Mouse (Mus musculus) urinary bladder, adult 2 months (tissue): Measurements from ENCODE around the gene Ppid. TPM values are rescaled to one million over a fixed set of nuclear protein-coding genes. Genes with fewer than 3 reads are reported as not detected.
"Not testable (repeated sequence)": the region's sequence is repeated elsewhere in the genome, so short reads cannot be mapped to it uniquely, and the experiment has no call there.

Experiments used
- DNase-seq: peaks from one replicate; pipeline ENCODE4 v3.0.0; 2022; ENCODE audit warnings: low spot score
- polyA plus RNA-seq: library from polyadenylated mRNA; depleted of rRNA; stranded (reverse); fragments of >200 nt; gene quantifications from 2 replicates; pipeline ENCODE4 v1.2.3, GENCODE M21; 2012

Ppid gene
- polyA plus RNA-seq, 1 experiment = 65.6 TPM

- DNase-seq = no peak
Observed at GRCm38 (mm10) chr3:79572399-79572798, 18.7 kb upstream of the Ppid start.

DNA sequence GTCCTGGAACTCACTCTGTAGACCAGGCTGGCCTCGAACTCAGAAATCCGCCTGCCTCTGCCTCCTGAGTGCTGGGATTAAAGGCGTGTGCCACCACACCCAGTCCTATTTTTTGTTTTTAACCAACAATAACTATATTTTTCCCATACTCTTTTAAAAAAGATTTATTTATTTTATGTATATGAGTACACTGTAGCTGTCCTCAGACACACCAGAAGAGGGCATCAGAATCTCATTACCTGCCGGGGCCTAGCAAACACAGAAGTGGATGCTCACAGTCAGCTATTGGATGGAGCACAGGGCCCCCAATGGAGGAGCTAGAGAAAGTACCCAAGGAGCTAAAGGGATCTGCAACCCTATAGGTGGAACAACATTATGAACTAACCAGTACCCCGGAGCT is 17.8 kb upstream of the Ppid start:
- DNase-seq = not testable (repeated sequence)

DNA sequence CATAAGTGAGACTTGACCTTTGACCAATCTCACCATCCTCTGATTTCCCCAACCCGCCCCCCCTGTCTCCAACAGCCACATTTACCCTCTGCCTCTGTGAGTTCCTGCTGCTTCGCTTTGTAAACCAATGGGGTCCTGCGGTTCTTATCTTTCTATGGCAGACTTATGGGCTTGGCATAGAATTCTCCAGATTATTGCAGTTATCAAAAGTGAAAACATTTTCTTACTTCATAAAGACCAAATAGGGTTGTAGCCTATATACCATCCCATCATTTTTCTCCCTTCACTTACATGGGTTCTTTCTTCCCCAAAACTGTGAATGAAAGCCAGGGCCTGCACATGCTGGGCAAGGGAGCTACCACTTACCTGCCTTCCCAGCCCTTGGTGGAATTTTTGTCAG is 16.8 kb upstream of the Ppid start:
- no peak for DNase-seq

GRCm38 (mm10) chr3:79575576-79576467 is 15.3 kb upstream of the Ppid start:
- DNase-seq = no peak

DNA sequence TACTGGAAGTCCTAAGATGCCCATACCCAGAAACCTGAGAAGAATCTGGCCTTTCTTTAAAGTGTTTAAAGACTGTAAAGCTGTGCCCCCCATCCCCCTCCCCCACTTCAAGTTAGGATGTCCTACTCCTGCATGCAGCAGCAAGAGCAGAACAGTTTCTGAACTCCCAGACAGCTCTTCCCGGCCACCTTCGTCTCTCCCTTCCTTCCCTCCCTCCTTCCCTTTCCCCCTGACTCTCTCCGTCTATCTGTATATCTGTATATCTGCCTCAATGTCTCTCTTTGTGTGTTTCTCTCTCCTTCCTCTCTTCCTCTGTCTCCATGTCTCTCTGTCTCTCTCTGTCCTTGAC is 14.7 kb upstream of the Ppid start:
- no peak for DNase-seq

- no peak for DNase-seq
Observed at GRCm38 (mm10) chr3:79576865-79577264, 14.3 kb upstream of the Ppid start.

- DNase-seq = no peak
Observed at GRCm38 (mm10) chr3:79577606-79578005, 13.5 kb upstream of the Ppid start.

- no peak for DNase-seq
Observed at GRCm38 (mm10) chr3:79578164-79578563, 13.0 kb upstream of the Ppid start.

DNA sequence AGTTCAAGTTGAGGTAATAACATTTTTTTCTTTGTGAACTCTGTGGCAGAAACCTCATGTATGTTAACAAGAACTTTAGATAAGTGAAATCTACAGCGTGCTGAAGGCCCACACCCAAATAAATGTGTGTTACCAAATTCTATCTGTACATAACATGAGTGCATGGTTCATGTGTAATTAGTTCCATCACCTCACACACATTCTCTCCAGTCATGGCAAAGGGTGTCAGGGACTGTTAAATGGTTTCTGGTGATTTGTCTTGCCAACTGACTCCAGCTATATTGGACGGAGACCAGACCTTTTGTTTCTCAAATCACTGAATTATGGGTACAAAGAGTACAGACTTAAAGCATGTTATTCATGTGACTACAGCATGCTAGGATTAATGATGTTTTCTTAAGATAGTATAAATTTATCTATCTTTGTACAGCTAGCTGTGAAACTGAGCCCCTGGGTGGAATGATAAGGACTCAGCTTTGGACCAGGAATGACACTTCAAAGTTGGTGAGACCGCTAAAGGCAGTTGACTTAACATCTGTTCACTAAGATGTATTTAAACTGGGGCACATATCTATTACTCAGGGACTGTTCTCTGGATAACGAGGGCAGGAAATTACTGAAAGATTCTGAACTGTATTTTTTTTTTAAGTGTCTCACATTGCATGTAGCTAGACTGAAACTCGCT is 11.1 kb upstream of the Ppid start:
- DNase-seq = no peak

GRCm38 (mm10) chr3:79586804-79587203 is 4.3 kb upstream of the Ppid start:
- DNase-seq = peak; percentile 75

DNA sequence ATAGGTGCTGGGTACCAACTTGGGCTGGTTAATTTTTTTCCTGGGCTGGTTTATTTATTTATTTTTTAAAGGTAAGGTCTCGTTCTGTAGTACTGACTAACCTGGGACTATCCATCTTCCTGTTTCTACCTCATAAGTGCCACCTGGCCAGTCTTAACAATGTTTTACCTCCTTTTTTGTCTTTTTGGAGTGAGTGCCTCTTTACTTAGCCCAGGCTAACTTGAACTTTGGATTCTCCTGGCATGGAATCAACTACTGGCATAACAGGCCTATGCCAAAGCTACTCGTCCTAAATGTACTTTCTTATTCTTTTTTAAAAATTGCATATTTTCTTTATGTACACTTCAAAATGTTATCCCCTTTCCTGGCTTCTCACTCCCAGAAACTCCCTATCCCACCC is 1.5 kb upstream of the Ppid start:
- DNase-seq = no peak

GRCm38 (mm10) chr3:79591793-79592471 is 790 bp downstream of the Ppid start:
- DNase-seq = no peak

- DNase-seq = no peak
Observed at GRCm38 (mm10) chr3:79595468-79595867, 4.3 kb downstream of the Ppid start.

GRCm38 (mm10) chr3:79609886-79610285 is 18.7 kb downstream of the Ppid start:
- DNase-seq = no peak

GRCm38 (mm10) chr3:79627484-79628181 is 36.5 kb downstream of the Ppid start:
- DNase-seq = no peak

DNA sequence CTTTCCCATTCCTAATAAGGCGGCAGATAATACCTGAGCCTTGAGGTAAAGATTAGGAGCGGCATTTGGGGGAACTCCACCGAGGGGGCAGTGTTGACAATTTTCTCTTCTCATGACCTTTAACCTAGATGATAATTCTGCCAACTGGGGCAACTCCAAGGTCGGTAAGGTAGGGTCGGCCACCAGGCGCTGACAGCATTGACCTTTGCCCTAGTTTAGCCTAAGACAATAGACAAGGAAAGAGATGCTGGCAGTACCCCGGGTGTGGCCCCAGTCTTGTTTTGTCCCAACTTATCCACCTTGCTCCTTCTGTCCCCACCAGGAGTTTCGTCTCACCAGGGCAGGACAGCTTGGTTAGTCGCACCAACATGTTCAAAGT is 37.0 kb downstream of the Ppid start:
- DNase-seq = no peak

- peak; percentile 80 for DNase-seq
Observed at GRCm38 (mm10) chr3:79628561-79629415, 37.6 kb downstream of the Ppid start, which contains the start of gene 4930579G24Rik. 4930579G24Rik (plus strand) TSS chr3:79629079.

DNA sequence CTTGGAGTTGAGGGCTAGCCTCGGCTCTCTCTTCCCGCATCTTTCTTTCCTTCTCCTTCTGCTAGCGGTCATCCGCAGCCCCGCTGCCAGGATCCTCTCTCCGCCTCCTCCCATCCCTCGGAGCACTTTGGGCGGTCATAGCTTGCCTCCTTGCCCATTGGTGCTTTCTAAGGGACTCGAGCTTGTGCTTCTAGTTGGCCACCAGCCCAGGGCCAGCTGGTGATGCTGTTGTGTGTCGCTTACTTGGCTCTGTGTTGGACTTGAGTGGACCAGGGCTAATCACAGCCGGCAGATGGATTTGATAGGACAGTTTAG is 38.2 kb downstream of the Ppid start, which contains the start of gene Etfdh:
Gene Etfdh (minus strand): TSS at position 85 of the 315 bp plus-strand sequence.
- no peak for DNase-seq

GRCm38 (mm10) chr3:79652129-79652528 is 61.0 kb downstream of the Ppid start:
- DNase-seq = no peak
